Mouse (Mus musculus) MEL (cell line): ENCODE data around the gene Ptms.

Experiments
- BHLHE40 ChIP-seq: IDR thresholded peaks from 2 replicates; pipeline ENCODE4 v1.6.1; 2012; ENCODE audit warnings: low read depth, mild to moderate bottlenecking, inconsistent platforms, low read length, improper control_type of control experiment, borderline replicate concordance
- E2F4 ChIP-seq: IDR thresholded peaks from 2 replicates; pipeline ENCODE4 v1.6.1; 2011; ENCODE audit warnings: low read depth, low read length, improper control_type of control experiment, borderline replicate concordance
- ETS1 ChIP-seq: IDR thresholded peaks from 2 replicates; pipeline ENCODE4 v1.6.1; 2012; ENCODE audit warnings: low read depth, mild to moderate bottlenecking, inconsistent platforms, low read length, improper control_type of control experiment, moderate library complexity
- GATA1 ChIP-seq: IDR thresholded peaks from 2 replicates; pipeline ENCODE4 v1.6.1; 2011; ENCODE audit warnings: low read depth, low read length, improper control_type of control experiment
- HCFC1 ChIP-seq: IDR thresholded peaks from 2 replicates; pipeline ENCODE4 v1.6.1; 2012; ENCODE audit warnings: low read depth, mild to moderate bottlenecking, inconsistent platforms, low read length, improper control_type of control experiment, moderate library complexity
- MAZ ChIP-seq: IDR thresholded peaks from 2 replicates; pipeline ENCODE4 v1.6.1; 2012; ENCODE audit warnings: low read depth, mild to moderate bottlenecking, inconsistent platforms, low read length, improper control_type of control experiment
- MEF2A ChIP-seq: IDR thresholded peaks from 2 replicates; pipeline ENCODE4 v1.6.1; 2014; ENCODE audit warnings: low read depth, mild to moderate bottlenecking, inconsistent platforms, low read length, improper control_type of control experiment; ENCODE audit not compliant: poor library complexity, insufficient replicate concordance, severe bottlenecking; ENCODE audit errors: extremely low read depth
- MXI1 ChIP-seq: IDR thresholded peaks from 2 replicates; pipeline ENCODE4 v1.6.1; 2011; ENCODE audit warnings: mild to moderate bottlenecking, low read depth, low read length, improper control_type of control experiment
- POLR2A ChIP-seq, 2 experiments: IDR thresholded peaks; 2 replicates each; pipeline ENCODE4 v1.6.1; 2011 to 2012; ENCODE audit warnings: low read length in 2 of 2, mild to moderate bottlenecking in 2 of 2, control low read depth in 1 of 2, improper control_type of control experiment in 1 of 2, low read depth in 1 of 2, moderate library complexity in 1 of 2; ENCODE audit not compliant: control insufficient read depth in 1 of 2, insufficient read depth in 1 of 2, poor library complexity in 1 of 2
- RCOR1 ChIP-seq: IDR thresholded peaks from 2 replicates; pipeline ENCODE4 v1.6.1; 2012; ENCODE audit warnings: low read depth, mild to moderate bottlenecking, inconsistent platforms, low read length, improper control_type of control experiment
- UBTF ChIP-seq: IDR thresholded peaks from 2 replicates; pipeline ENCODE4 v1.6.1; 2012; ENCODE audit warnings: low read depth, mild to moderate bottlenecking, inconsistent platforms, low read length, improper control_type of control experiment, moderate library complexity, borderline replicate concordance; ENCODE audit not compliant: insufficient read depth
- USF1 ChIP-seq: IDR thresholded peaks from 2 replicates; pipeline ENCODE4 v1.6.1; 2014; ENCODE audit warnings: low read depth, mild to moderate bottlenecking, inconsistent platforms, low read length, improper control_type of control experiment, moderate library complexity
- ZC3H11A ChIP-seq: IDR thresholded peaks from 2 replicates; pipeline ENCODE4 v1.6.1; 2012; ENCODE audit warnings: low read depth, mild to moderate bottlenecking, inconsistent platforms, low read length, improper control_type of control experiment
- ZMIZ1 ChIP-seq: IDR thresholded peaks from 2 replicates; pipeline ENCODE4 v1.6.1; 2012; ENCODE audit warnings: low read depth, mild to moderate bottlenecking, inconsistent platforms, low read length, improper control_type of control experiment, moderate library complexity

- TF ChIP-seq MAZ (no peak), UBTF (no peak), MEF2A (no peak), ETS1 (no peak), MXI1 (no peak), USF1 (no peak), GATA1 (no peak), ZC3H11A (no peak), E2F4 (no peak), RCOR1 (no peak), BHLHE40 (no peak), POLR2A (IDR thresholded peaks at IDR 0.05; ENCODE audit: control insufficient read depth in 1 of 2, insufficient read depth in 1 of 2, low read depth in 1 of 2, low read length in 2 of 2, poor library complexity in 1 of 2) (no peak), ZMIZ1 (no peak), HCFC1 (no peak)
These were observed 23.6 kb upstream of the Ptms start for GRCm38 (mm10) chr6:124943526-124943925.
